Mouse (Mus musculus): ENCODE data around the gene Fzd9.
A peak's percentile ranks its signal among the peaks of the same experiment; 100 is the strongest.

Gene Fzd9

GRCm38 (mm10) chr5:135251079-135251454 lies at the start of gene Fzd9:
Fzd9 (minus strand) TSS chr5:135251230.
- DNase-seq = peak; percentile 85 to 87

- no peak for DNase-seq
Measured at GRCm38 (mm10) chr5:135292001-135292400, 41.0 kb upstream of the Fzd9 start.

GRCm38 (mm10) chr5:135291193-135291592 lies 40.2 kb upstream of the Fzd9 start:
- DNase-seq = no peak

GRCm38 (mm10) chr5:135290703-135291102 lies 39.7 kb upstream of the Fzd9 start:
- no peak for DNase-seq

GRCm38 (mm10) chr5:135286926-135287325 lies 35.9 kb upstream of the Fzd9 start:
- no peak for DNase-seq

- peak; percentile 76 to 87 for DNase-seq
Measured at GRCm38 (mm10) chr5:135286185-135286584, 35.2 kb upstream of the Fzd9 start.

- no peak for DNase-seq
Measured at GRCm38 (mm10) chr5:135285211-135285610, 34.2 kb upstream of the Fzd9 start.

GRCm38 (mm10) chr5:135280226-135280625 lies 29.2 kb upstream of the Fzd9 start:
- peak in 1 of 2 experiments; percentile 28 for DNase-seq

- no peak for DNase-seq
Measured at GRCm38 (mm10) chr5:135276597-135276996, 25.6 kb upstream of the Fzd9 start.

GRCm38 (mm10) chr5:135274663-135275396 lies 23.8 kb upstream of the Fzd9 start:
- no peak for DNase-seq

- no peak for DNase-seq
Measured at GRCm38 (mm10) chr5:135271563-135272165, 20.6 kb upstream of the Fzd9 start.

- no peak for DNase-seq
Measured at GRCm38 (mm10) chr5:135270361-135270760, 19.3 kb upstream of the Fzd9 start.

- DNase-seq = no peak
Measured at GRCm38 (mm10) chr5:135269451-135269850, 18.4 kb upstream of the Fzd9 start.

- DNase-seq = peak in 1 of 2 experiments; percentile 52
Measured at GRCm38 (mm10) chr5:135264548-135264947, 13.5 kb upstream of the Fzd9 start.

GRCm38 (mm10) chr5:135263866-135264503 lies 13.0 kb upstream of the Fzd9 start:
- peak; percentile 51 to 79 for DNase-seq

GRCm38 (mm10) chr5:135258280-135259150 lies 7.5 kb upstream of the Fzd9 start:
- DNase-seq = no peak

- DNase-seq = peak in 1 of 2 experiments; percentile 30
Measured at GRCm38 (mm10) chr5:135257559-135257958, 6.5 kb upstream of the Fzd9 start.

GRCm38 (mm10) chr5:135256166-135256565 lies 5.1 kb upstream of the Fzd9 start:
- no peak for DNase-seq

- no peak for DNase-seq
Measured at GRCm38 (mm10) chr5:135253741-135254401, 2.8 kb upstream of the Fzd9 start.

GRCm38 (mm10) chr5:135250186-135251078 lies 598 bp downstream of the Fzd9 start:
- DNase-seq = no peak

GRCm38 (mm10) chr5:135248956-135249676 lies 1.9 kb downstream of the Fzd9 start:
- no peak for DNase-seq
